Mouse (Mus musculus) adrenal gland, adult 18-20 months (tissue): Measurements from ENCODE around the gene Nxpe2. TPM values are rescaled to one million over a fixed set of nuclear protein-coding genes. Genes with fewer than 3 reads are reported as not detected.

ENCODE experiments used
- DNase-seq, 2 experiments: peaks; one replicate each; pipeline ENCODE4 v3.0.0; 2021 to 2022; ENCODE audit warnings: low spot score in 2 of 2
- long read RNA-seq, 2 experiments: library from polyadenylated mRNA; stranded (forward); transcript quantifications; one replicate each; pipeline ENCODE4 v2.0.0; 2021
- total RNA-seq, 2 experiments: library from RNA; stranded (reverse); gene quantifications; 1 replicate in 1 of 2; 2 replicates in 1 of 2; pipeline ENCODE4 v1.2.3; 2021

Gene Nxpe2
- total RNA-seq = under 1 TPM; 0.60 to 0.64 TPM
- long read RNA-seq, experiment 1 = 0 reads
- long read RNA-seq, experiment 2 = 0 reads

- no peak for DNase-seq
These were observed at the start of gene Nxpe2 for GRCm38 (mm10) chr9:48353148-48353698. TSS of gene Nxpe2 (minus strand) at chr9:48353454.

GRCm38 (mm10) chr9:48389983-48390382, 36.7 kb upstream of the Nxpe2 start:
- DNase-seq = no peak

GRCm38 (mm10) chr9:48388451-48388850, 35.2 kb upstream of the Nxpe2 start:
- DNase-seq = no peak

GRCm38 (mm10) chr9:48374357-48374756, 21.1 kb upstream of the Nxpe2 start:
- DNase-seq = no peak

GRCm38 (mm10) chr9:48373232-48373878, 20.1 kb upstream of the Nxpe2 start:
- no peak for DNase-seq

GRCm38 (mm10) chr9:48362743-48363142, 9.5 kb upstream of the Nxpe2 start:
- DNase-seq = no peak

GRCm38 (mm10) chr9:48361815-48362631, 8.8 kb upstream of the Nxpe2 start:
- DNase-seq = no peak

- no peak for DNase-seq
These were observed 7.6 kb upstream of the Nxpe2 start for GRCm38 (mm10) chr9:48360826-48361225.

GRCm38 (mm10) chr9:48357097-48357496, 3.8 kb upstream of the Nxpe2 start:
- DNase-seq = no peak

- peak; percentile 75 to 77 for DNase-seq
These were observed 1.5 kb upstream of the Nxpe2 start for GRCm38 (mm10) chr9:48354793-48355192.

- no peak for DNase-seq
These were observed 868 bp upstream of the Nxpe2 start for GRCm38 (mm10) chr9:48354122-48354521.

- no peak for DNase-seq
These were observed 7.4 kb downstream of the Nxpe2 start for GRCm38 (mm10) chr9:48345866-48346265.

GRCm38 (mm10) chr9:48345456-48345855, 7.8 kb downstream of the Nxpe2 start:
- DNase-seq = no peak

GRCm38 (mm10) chr9:48340708-48341380, 12.4 kb downstream of the Nxpe2 start:
- DNase-seq = no peak

GRCm38 (mm10) chr9:48339563-48339962, 13.7 kb downstream of the Nxpe2 start:
- no peak for DNase-seq

GRCm38 (mm10) chr9:48338783-48339455, 14.3 kb downstream of the Nxpe2 start:
- DNase-seq = no peak

GRCm38 (mm10) chr9:48329597-48329996, 23.7 kb downstream of the Nxpe2 start:
- DNase-seq = no peak

GRCm38 (mm10) chr9:48326338-48326737, 26.9 kb downstream of the Nxpe2 start:
- DNase-seq = no peak

- DNase-seq = no peak
These were observed 37.4 kb downstream of the Nxpe2 start for GRCm38 (mm10) chr9:48315825-48316224.

- no peak for DNase-seq
These were observed 39.1 kb downstream of the Nxpe2 start for GRCm38 (mm10) chr9:48314194-48314593.

- no peak for DNase-seq
These were observed 42.0 kb downstream of the Nxpe2 start for GRCm38 (mm10) chr9:48311241-48311640.
